Mouse (Mus musculus) CD8-positive naive resting alpha-beta T cell, adult 2 months (primary cell): ENCODE results near the gene Tubd1.

Experiments used
- DNase-seq, 2 experiments: peaks; one replicate each; pipeline ENCODE4 v3.0.0; 2022; ENCODE audit warnings: low read depth in 2 of 2, low spot score in 2 of 2

Tubd1 gene

DNA sequence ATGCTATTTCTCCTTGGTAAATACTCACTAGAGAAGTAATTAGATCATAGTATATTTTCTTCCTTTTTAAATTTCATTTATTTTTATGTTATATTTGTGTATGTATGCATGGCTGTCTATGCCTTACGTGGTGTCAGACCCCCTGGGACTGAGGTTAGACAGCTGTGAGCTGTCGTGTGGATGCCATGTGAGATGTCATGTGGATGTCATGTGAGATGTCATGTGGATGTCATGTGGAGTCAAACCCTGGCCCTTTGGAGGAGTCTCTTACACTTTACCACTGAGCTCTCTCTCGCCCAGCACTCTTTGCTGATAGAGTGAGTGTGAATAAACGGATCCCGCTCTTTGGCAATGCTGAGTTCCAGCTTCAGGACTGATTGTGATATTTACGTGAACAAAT lies 8.7 kb downstream of the Tubd1 start:
- no peak for DNase-seq

DNA sequence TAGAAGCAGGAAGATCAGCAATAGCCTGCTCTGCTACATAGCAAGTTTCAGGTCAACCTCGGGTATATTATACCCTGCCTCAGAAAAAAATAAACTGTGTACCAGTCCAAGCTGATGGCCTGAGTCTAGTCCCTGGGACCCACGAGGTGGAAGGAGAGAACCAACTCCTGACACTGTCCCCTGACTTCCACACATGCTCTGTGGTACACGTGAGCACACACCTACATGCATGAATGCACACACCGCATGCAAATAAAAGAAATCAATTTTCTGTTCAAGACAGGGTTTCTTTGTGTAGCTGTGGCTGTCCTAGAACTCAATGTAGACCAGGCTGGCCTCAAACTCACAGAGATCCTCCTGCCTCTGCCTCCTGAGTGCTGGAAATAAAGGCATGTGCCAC lies 13.5 kb downstream of the Tubd1 start:
- no peak for DNase-seq

DNA sequence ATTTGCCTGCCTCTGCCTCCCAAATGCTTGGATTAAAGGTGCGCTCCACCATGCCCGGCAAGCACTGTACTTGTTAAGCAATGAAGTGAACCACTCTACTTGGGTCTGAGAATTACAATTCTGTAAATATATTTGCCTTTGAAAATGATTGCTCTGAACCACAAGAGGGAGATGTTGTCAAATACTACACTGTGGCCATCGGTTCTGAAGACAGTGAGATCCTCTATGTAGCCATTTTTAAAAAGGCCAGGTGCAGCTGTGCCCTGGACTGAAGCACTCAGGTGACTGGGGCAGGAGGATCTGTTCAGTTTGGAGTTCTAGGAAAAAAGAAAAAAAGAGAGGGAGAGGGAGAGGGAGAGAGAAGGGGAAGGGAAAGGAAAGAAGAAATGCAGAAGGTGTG lies 23.6 kb downstream of the Tubd1 start:
- peak in 1 of 2 experiments; percentile 32 for DNase-seq

DNA sequence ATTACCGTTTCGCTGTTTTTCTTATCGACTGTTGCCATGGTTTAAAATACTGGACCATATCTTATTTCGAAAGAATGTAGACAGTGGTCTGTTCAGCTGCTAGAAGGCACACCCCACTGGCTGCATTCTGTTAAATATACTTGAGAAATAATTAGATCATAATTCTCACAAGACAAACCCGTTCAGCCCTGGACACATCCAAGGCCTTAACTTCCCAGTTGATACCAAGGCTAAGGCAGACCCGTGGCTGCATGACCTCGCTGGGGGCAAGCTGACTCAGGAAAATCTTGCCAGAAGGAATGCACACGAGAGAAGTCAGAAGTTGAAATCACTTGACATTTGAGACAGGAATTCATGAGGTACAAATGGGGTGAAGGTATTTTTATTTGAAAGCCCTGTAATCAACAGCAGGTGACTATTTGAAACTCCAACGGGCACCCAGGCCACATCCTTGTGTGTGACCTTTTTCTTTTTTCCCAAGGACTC lies 25.5 kb downstream of the Tubd1 start:
- DNase-seq: no peak

DNA sequence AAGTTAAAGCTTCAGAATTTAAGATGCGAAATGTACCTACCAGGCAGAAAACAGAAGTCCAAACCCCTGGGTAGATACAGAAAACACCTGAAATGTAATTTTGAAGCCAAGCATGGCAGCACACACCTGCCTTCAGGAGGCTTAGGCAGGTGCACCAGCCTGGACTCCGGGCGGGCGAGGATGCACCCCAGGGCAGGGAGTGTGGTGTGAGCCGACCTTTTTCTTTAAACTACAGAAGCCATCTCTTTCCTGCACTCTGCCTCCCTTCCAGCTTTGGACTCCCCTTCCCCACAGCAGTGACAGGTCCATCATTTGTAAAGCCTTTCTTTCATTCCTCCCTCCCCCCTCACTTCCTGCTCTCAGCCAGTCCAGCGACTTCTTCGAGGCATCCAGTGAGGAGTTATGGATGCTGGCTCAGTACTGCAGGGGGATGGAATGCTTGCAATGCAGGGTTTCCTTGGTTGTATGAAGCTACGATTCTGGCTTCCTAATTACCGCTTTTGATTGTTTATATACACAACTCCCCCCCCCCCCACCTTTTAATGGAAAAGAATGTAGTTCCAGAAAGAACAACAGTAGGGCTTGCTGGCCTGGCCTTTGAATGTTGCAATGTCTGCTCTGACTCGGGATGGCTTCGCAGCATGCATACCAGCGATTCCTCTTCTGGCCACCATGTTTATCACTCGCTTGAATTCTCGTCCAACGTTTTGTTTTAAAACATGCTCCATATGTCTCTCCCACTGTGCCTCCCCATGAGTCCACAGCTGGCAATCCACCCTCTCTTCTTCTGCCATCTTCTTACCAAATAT lies 26.5 kb downstream of the Tubd1 start:
- DNase-seq: no peak

DNA sequence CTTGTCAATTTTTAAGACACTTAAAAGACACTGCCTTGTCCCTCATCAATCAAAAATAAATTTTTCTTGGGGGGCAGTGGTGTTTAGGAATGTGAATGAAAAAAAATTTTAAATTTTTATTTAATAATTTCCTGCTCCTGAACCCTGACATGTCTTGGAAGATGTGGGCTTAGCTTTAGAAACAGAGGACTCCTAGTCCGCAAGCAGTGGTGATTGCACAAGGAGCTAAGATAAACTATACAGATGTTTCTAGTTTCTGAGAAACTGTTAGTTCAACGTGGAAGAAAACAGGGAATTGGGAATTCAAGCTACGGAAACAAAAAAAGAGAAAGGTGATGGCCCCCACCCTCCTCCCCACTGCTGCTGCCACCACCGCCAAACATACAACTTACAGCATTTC lies 27.1 kb downstream of the Tubd1 start:
- no peak for DNase-seq

DNA sequence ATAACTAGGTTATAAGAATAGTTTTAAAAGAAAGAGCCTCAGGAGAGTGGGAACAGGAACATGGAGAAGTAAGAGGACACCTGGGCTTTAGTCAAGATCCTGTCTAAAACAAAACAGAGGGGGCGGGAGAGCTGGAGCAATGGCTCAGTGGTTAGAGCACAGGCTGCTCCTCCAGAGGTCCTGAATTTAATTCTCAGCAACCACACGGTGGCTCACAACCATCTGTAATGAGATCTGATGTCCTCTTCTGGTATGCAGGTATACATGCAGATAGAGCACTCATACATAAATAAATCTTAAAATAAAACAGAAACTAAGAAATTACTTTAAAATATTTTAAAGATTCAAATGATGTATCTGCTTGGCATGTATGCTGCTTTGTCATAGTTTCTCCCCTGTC lies 27.8 kb downstream of the Tubd1 start:
- no peak for DNase-seq

DNA sequence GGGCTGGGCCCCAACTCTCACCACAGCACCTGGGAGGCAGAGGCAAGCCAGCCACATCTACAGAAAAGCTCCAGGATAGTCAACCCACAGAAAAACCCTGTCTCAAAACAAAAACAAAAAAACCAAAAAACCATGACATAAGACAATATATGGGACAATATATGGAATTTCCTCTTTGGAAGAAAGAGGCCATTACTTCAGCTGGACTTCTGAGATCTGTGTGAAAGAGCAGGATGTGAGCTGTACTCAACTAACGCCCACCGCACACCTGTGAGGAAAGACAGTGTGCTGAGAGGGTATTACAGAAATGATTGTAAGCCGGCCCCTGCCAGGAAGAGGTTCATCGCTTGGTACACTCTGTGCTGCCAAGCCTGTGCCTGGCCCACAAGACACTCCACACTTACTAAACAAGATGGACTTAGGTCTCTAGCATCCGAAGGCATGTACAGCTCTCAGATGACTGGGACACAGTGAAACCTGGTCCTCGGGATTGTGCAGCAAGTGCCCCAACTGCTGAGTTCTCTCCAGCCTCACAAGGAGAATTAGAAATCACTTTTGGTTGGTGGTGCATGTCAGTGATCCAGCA lies 28.9 kb downstream of the Tubd1 start:
- no peak for DNase-seq

DNA sequence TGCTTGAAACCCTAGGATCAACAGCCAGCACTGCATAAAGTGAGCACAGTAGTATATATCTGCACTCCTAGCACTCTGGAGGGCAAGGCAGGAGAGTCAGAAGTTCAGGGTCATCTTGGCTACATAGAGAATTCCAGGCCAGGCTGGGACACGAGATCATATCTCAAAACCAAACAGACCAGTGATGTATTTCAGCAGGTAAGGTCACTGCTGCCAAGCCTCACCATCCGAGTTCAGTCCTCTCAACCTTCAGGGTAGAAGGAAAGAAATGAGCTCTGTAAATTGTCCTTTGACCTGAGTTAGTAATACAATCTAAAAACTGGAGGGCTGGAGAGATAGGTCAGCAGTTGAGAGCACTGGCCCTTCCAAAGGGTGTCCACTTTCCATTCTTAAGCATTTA lies 29.6 kb downstream of the Tubd1 start:
- no peak for DNase-seq

DNA sequence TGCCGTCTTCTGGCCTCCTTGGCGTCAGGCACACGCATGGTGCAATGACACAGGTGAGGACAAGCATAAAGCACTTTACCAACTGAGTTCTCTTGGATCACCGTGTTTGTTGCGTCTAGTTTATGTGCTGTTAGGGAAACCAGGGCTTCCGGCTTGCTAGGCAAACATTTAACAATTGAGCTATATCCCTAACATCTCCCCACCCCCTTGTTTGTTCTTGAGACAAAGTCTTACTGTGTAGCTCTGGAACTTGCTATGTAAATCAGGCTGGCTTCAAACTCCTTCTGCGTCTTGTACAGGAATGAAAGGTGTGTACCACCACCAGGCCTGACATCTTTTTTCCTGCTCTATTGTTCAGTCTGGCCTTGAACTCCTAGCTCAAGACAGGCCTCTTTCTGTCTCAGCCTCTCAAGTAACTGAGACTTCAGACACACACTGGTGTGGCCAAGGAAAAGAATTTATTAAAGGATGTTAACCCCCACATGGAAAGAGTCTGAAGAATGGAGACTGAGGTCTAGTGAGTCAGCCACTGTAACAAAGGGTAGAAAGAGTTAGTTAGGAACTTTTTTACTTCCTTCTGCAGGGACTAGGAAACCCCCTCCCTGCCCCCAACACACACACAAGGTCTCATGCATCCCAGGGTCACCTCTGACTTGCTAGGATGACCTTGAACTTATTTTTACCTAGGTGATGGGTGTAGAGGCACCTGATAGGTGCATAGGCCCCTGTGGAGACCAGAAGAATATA lies 31.0 kb downstream of the Tubd1 start:
- no peak for DNase-seq

DNA sequence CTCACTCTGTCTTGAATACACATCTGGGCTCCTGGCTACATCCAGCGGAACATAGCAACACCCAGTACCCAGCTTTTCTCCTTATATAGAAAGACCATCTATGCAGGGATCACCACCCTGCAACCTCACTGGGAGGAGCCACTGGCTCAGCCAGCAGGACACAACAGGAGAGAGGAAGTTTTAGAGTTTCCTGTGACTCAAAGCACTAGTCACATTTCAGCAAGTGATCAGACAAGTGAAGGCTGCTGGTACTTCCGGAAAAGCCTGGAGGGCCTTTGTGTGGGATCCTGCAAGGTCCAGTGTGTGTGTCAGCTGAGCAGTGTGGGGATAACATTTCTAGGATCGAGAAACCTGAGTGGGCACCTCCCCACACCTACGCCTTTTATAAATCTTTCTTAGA lies 32.4 kb downstream of the Tubd1 start:
- no peak for DNase-seq

DNA sequence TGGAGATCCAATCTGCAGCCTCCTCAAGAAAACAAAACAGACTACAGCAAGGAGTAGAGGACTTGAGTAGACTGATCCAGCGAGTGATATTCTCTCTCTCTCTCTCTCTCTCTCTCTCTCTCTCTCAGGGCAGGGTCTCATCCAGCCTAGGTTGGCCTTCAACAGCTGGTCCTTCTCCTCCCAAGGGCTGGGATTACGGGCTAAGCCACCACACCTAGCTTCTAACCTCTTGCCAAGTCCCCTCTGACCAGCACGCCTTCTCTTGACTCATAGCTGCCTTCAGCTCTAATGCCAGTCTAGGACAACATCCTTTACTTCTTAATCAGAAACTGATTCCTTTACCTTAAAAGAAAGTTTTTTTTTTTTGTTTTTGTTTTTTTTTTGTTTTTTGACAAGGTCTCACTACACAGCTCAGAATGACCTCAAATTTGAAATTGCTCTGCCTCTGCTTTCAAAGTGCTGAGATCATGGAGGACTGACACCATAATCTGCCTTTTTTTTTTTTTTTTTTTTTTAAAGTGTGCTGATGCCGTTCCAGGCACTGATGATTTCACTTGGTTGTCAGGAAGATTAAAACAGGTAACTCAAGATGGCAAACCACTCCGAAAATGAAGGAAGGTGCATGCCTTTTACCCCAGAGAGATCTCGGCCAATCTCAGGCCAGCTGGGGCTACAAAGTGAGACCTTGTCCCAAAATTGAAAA lies 33.5 kb downstream of the Tubd1 start:
- no peak for DNase-seq

DNA sequence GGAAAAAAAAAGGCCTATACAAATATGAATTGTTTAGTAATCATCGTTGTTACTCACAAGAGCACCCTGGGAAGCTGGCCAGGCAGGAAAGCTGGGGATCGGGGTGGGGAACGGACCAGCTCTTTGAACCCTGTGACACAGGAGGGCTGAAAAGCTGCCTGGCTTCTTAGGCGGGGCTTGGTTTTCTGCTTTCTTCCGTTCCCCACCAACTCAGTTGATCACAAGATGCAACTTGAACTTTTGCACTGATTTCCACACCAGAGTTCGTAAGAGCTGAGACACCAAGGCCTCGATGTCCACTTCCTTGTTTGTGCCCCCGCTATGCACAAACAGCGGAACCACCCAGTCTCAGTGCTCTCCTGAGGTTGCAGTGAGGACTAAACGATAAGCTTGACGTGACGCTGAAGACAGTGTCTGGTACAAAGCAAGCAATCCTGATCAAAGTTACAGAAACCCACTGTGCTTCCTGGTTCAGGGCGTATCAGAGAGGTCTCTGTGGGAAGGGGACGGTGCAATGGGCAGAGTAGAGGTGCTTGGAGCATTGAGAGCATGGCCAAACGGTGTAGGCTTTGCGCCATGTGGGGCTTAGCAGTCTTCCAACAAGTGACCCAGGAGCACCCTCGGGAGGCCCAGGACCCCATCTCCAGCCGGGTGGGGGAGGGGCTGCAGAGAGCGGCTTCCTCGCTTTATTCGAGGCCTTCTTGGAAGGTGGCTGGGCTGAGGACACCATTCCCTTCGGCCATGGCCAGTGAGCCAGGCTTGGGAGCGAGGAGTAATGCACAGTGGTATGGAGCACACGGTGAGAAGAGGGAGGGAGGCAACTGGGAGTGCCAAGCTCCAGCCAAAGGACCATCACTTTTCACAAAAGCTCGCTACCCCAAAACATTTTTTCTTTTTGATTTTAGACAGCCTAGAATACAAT lies 34.3 kb downstream of the Tubd1 start:
- peak; percentile 71 to 72 for DNase-seq

DNA sequence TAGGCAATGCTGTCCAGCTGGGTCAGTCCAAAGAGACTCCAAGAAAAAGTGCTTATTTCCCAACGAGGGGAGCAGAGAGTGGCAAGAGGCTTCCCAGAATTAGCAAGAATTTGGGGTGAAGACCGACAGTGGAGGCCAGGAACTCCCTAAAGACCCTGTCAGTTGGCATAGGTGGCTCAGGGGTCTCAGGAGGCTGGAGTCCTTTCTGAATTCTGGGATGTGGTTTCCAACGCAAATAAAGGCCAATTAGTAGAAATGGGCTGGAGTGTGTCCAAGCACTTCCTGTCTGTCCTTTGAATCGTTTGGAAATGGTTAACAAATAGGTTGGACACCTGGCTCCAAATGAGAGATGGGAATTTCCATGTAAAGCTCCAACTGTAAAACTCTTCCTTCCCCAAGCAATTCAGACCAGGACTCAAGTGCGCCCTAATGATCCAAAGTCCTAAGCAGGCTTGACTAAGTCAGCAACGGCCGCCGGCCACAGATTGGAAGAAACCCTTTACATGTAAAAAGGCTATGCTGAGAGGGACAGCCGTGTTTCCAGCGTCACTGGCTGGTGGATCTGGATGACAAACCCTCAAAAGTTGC lies 35.0 kb downstream of the Tubd1 start:
- no peak for DNase-seq

DNA sequence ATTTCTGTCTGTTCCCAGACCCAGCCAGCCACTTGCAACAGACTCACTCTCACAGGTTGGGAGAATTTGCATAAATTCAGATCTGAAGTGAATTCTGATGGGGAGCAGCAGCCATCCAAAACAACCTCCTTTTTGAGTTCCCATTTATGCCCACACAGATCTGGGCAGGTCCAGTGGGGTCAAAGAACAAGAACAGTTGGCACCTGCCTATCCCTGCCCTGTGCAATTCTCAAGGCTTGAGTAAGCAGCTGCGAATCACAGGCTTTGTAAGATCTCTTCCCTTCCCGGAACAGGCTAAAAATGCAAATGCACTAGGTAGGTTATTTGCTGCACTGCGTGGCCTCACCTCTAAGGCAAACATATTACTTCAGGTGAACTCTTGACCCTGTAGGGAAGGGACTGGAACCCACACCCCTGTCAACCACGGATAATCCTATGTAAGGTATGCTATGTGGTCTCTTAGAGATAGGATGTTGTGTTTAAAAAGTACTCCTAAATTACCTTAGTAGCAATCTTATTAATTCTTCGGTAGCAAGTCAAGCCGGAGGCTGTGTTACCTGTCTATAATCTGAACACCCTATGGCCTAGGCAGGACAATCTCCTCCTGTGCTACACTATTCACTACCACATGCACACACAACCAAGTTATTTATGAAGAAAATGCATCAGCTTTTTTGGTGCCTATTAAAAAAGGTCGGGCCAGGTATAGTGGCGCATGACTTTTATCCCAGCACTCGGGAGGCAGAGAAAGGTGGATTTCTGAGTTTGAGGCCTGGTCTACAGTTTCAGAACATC lies 35.7 kb downstream of the Tubd1 start:
- no peak for DNase-seq

DNA sequence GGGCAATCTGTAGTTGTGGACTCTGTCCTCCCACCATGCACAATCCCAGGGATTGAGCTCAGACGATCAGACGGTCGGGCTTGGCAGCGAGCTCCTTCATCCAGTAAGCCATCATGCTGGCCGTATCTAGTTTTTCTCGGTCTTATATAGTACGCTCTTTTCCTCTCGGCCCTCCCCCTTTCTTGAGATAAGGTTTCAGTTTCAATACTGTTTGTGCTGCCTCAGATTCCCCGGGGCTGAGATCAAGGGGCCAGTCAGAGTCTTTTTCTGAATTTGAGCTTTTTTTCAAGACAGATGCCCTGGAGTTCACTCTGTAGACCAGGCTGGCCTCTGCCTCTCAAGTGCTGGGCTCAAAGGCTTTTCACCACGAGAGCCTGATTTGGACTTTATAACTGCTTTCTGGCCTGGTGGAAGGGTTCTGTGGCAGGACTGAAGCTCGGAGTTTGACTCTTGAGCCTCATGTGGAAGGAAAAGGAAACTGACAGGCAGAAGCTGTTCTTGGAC lies 36.5 kb downstream of the Tubd1 start:
- DNase-seq: peak; percentile 49 to 58

DNA sequence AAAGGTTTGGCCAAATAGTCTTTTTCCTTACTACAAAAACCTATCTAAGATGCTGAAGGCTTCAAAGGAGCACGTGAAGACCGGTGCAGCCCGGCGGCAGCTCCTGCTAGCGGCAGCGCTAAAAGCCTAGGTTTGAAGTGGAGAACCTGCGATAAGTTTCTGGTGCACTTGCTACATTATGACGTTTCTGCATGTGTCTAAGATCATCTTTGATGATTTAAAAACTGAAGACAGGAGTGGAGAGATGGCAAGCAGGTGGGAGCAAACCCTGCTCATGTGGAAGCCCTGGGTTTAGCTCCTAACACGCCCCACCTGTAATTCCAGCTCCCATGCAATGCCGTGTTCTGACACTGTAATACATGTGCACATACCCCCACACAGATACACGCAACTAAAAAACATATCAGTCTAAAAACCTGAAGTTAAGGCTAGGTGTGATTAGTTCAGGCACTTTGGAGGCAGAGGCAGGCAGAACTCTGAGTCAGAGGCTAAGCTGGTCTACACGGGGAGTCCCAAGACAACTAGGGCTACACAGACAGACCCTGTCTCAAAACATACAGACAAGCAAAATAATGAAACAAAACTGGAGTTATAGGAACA lies 37.3 kb downstream of the Tubd1 start:
- peak in 1 of 2 experiments; percentile 19 for DNase-seq

DNA sequence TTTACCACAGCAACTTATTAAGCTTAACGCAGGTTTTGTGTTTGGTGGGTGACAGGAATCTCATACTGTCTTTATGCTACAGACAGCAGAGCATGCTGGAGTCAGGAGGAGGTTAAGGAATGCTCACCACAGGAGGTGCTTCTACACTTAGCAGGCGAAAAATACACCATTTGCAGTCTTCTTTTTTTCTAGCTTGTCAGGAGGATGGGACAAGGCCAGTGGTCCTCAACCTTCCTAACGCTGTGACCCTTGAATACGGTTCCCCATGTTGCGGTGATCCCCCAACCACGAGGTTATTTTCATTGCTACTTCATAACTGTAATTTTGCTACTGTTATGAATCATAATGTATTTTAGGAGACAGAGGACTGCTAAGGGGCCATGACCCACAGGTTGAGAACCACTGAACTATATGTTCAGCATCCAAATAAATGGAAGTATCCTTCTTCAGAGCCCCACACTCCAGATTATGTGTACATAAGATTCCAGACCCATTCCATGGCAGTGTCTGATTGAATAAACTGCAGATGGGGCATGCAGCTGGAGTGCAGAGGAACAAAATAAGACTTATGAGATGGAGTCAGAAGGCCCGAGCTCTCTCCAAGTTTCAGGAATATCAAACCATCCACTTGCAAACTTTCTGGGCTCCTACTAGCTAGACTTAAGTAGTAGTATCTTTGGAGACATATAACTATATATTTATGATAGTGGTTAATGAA lies 37.9 kb downstream of the Tubd1 start:
- DNase-seq: no peak
